Mouse (Mus musculus) liver, postnatal 0 days (tissue): ENCODE data around the gene Gtf2ird1.

Experiments
- CTCF ChIP-seq: sonication (generic); IDR thresholded peaks from 2 replicates; pipeline ENCODE4 v1.5.1; 2016; ENCODE audit warnings: antibody characterized with exemption, low read depth
- EP300 ChIP-seq: IDR thresholded peaks from 2 replicates; pipeline ENCODE4 v1.6.1; 2016; ENCODE audit warnings: antibody characterized with exemption, low read depth, mild to moderate bottlenecking

GRCm38 (mm10) chr5:134500062-134500461 lies 43.5 kb upstream of the Gtf2ird1 start:
- TF ChIP-seq CTCF (peak; percentile 72), EP300 (no peak)
